23 mouse cellular contexts compared by ENCODE assay signal in the genomic region with DNA sequence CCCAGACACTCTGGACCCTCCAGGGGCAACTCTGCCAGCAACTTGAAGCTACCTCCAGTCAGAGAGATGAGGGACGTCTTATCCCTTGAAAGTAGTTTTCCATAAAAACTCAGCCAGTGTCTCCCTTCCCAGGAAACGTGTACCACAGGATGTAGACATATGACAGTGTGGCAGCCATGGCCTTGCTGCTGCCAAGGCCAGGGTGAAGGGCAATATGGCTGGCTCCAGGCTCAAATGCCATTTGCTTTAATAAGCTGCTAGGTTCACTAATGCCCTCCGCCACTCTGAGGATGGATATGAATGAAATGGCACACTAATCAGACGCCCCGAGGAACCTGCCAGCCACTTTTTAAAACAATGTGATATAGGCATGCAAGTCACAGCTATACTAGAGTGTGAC.
DNase-seq lines count a peak whose midpoint lies in the region; ATAC-seq lines count a peak whose summit lies in the region.
"Had no signal": no experiment of that assay in that cellular context is flagged by ENCODE, and none has a peak within 500 bp of the region (broad histone marks: within the 10 kb centered on the region; RNA-seq: fewer than 3 reads in every experiment).

No protein-coding gene starts in this region.

- WGBS in hindbrain, embryonic 13.5 days, result 86% methylated on average over 5 of the region's 5 CpGs

- H3K4me2 ChIP-seq in hindbrain, embryonic 13.5 days, result no peak overlapping the region
- H3K4me2 ChIP-seq: embryonic facial prominence, embryonic 12.5 days; forebrain, embryonic 13.5 days; forebrain, embryonic 15.5 days had no signal

- H3K27ac ChIP-seq in hindbrain, embryonic 13.5 days, result no peak overlapping the region
- H3K27ac ChIP-seq: embryonic facial prominence, embryonic 10.5 days; embryonic facial prominence, embryonic 12.5 days; forebrain, embryonic 13.5 days; forebrain, embryonic 15.5 days had no signal

- H3K36me3 ChIP-seq in hindbrain, embryonic 13.5 days, result no peaks in the 10 kb centered on the region
- H3K36me3 ChIP-seq: embryonic facial prominence, embryonic 10.5 days; embryonic facial prominence, embryonic 12.5 days; forebrain, embryonic 15.5 days; G1E had no signal

- H3K27me3 ChIP-seq in hindbrain, embryonic 13.5 days, result no peaks in the 10 kb centered on the region
- H3K27me3 ChIP-seq: embryonic facial prominence, embryonic 12.5 days; forebrain, embryonic 13.5 days; forebrain, embryonic 15.5 days had no signal

- no peak overlapping the region for H3K4me3 ChIP-seq in hindbrain, embryonic 13.5 days
- H3K4me3 ChIP-seq: embryonic facial prominence, embryonic 10.5 days; embryonic facial prominence, embryonic 12.5 days; forebrain, embryonic 13.5 days; forebrain, embryonic 15.5 days had no signal

- DNase-seq in adrenal gland, adult (ENCODE audit: inconsistent age in 2 of 2, low spot score in 1 of 2), result peak; percentile 43 to 75
- no peak for DNase-seq in adrenal gland, postnatal 4 days (ENCODE audit: low spot score in 2 of 2)
- peak; percentile 58 for DNase-seq in adrenal gland, adult 2 months
- peak; percentile 32 for DNase-seq in adrenal gland, postnatal 10 days
- peak; percentile 21 for DNase-seq in adrenal gland, postnatal 25 days
- DNase-seq in thymus, postnatal 36 days, result no peak
- DNase-seq: B cell, adult 2 months; cerebellum, adult 11-12 months; cerebellum, adult 2 months; cerebellum, adult 9-10 months; cerebellum, postnatal 10 days; cerebellum, postnatal 25 days; forebrain, postnatal 0 days had no signal

- ATAC-seq in hindbrain, embryonic 13.5 days (ENCODE audit: low FRiP score), result no peak
- no peak for ATAC-seq in megakaryocyte-erythroid progenitor cell, adult 5-6 weeks (replicated peaks; ENCODE audit: low FRiP score, low TSS enrichment, poor library complexity, severe bottlenecking)
- ATAC-seq: activated CD4-positive, CD25-positive, alpha-beta regulatory T cell, adult 4 months; CD4-positive, CD25-positive, alpha-beta regulatory T cell, adult 4 months; forebrain, embryonic 13.5 days; forebrain, embryonic 15.5 days; forebrain, postnatal 0 days; Patski had no signal

- H3K9ac ChIP-seq in hindbrain, embryonic 13.5 days, result no peak overlapping the region
- H3K9ac ChIP-seq: embryonic facial prominence, embryonic 12.5 days; forebrain, embryonic 13.5 days; forebrain, embryonic 15.5 days; forebrain, postnatal 0 days had no signal

- H3K4me1 ChIP-seq in hindbrain, embryonic 13.5 days (replicated peaks), result no peaks in the 10 kb centered on the region
- H3K4me1 ChIP-seq: embryonic facial prominence, embryonic 12.5 days; forebrain, embryonic 13.5 days; forebrain, embryonic 15.5 days had no signal

- no peaks in the 10 kb centered on the region for H3K9me3 ChIP-seq in hindbrain, embryonic 13.5 days
- H3K9me3 ChIP-seq: embryonic facial prominence, embryonic 10.5 days; embryonic facial prominence, embryonic 12.5 days; forebrain, embryonic 13.5 days; forebrain, embryonic 15.5 days had no signal

Comparison
In these comparisons a context has a peak if more than half of its experiments do, and no peak if none do; other contexts are left out.
1. DNase-seq: peak in adrenal gland, adult (2 of 2), adrenal gland, adult 2 months (single experiment), adrenal gland, postnatal 10 days (single experiment) and adrenal gland, postnatal 25 days (single experiment); none in adrenal gland, postnatal 4 days (0 of 2) and thymus, postnatal 36 days (0 of 2).